Mouse (Mus musculus) olfactory bulb, adult 2 months (tissue): Measurements from ENCODE around the gene Sdhc.

ENCODE experiments used
- CTCF ChIP-seq: fragments of 200-500 bp; IDR thresholded peaks from 2 replicates; pipeline ENCODE4 v1.5.1; 2012; ENCODE audit warnings: low read depth, mild to moderate bottlenecking, low read length, moderate library complexity; ENCODE audit not compliant: insufficient read depth
- POLR2A ChIP-seq: fragments of 200-500 bp; IDR thresholded peaks from 2 replicates; pipeline ENCODE4 v1.6.1; 2012; ENCODE audit warnings: mild to moderate bottlenecking, low read depth, low read length, moderate library complexity; ENCODE audit not compliant: insufficient read depth

- no peak for TF ChIP-seq CTCF
- no peak for TF ChIP-seq POLR2A
Measured at GRCm38 (mm10) chr1:171103179-171103840, 47.1 kb downstream of the Sdhc start.
